Comparison of ENCODE assay signal across 8 mouse cellular contexts in the genomic region with DNA sequence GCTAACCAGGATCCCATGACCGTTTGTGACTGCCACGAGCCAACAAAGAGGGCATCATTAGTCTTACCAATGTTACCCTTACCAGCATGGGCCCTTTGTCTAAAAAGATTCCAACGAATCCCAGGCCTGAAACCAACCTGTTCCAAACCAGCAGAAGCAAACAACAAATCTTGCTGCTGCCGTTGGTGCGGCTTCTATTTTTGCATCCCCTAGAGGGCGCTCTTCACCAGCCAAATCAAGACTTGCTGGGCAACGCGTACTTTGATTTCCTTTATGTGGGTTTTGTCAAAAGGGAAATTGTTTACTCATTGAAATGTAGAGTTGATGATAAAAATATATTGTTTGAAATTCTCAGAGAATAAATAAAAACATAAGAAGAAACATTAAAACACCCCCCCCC. TPM values are rescaled to one million over a fixed set of nuclear protein-coding genes. Genes with fewer than 3 reads are reported as not detected.
A peak's percentile ranks its signal among the peaks of the same experiment; 100 is the strongest.
DNase-seq lines count a peak whose midpoint lies in the region; ATAC-seq lines count a peak whose summit lies in the region.
"Had no signal": no experiment of that assay in that cellular context is flagged by ENCODE, and none has a peak within 500 bp of the region (broad histone marks: within the 10 kb centered on the region; RNA-seq: fewer than 3 reads in every experiment).

No protein-coding gene starts in this region.

- intact Hi-C loops in heart, postnatal 14 days (cut with DNase I): loop anchor here (2.0 to 10.0 kb wide), 2 partner anchors 42 to 224 kb away; a partner anchor contains a TSS

- H3K9ac ChIP-seq in midbrain, embryonic 14.5 days (replicated peaks; ENCODE audit: low read length): no peak overlapping the region
- no peak overlapping the region for H3K9ac ChIP-seq in midbrain, embryonic 13.5 days (replicated peaks)
- H3K9ac ChIP-seq: hindbrain, embryonic 15.5 days had no signal

- H3K9me3 ChIP-seq in midbrain, embryonic 14.5 days (ENCODE audit: control insufficient read depth, low read length): no peaks in the 10 kb centered on the region
- no peaks in the 10 kb centered on the region for H3K9me3 ChIP-seq in midbrain, embryonic 13.5 days
- no peaks in the 10 kb centered on the region for H3K9me3 ChIP-seq in limb, embryonic 10.5 days (replicated peaks)
- H3K9me3 ChIP-seq: hindbrain, embryonic 15.5 days had no signal

- no peaks in the 10 kb centered on the region for H3K27me3 ChIP-seq in midbrain, embryonic 14.5 days (ENCODE audit: control insufficient read depth, insufficient read depth, low read length)
- H3K27me3 ChIP-seq in midbrain, embryonic 13.5 days: no peaks in the 10 kb centered on the region
- no peaks in the 10 kb centered on the region for H3K27me3 ChIP-seq in limb, embryonic 10.5 days (ENCODE audit: low read depth, poor library complexity, severe bottlenecking)
- H3K27me3 ChIP-seq: hindbrain, embryonic 15.5 days had no signal

- DNase-seq in midbrain, embryonic 14.5 days: peak; percentile 84
- DNase-seq in R1 (ENCODE audit: low read depth, low spot score): peak; percentile 84
- DNase-seq in c-Kit-positive CD71-positive TER-119-negative erythroid progenitor cells, embryonic 14.5 days (ENCODE audit: low read depth): peak; percentile 23
- DNase-seq in heart, postnatal 14 days: peak; percentile 32 to 66
- peak; percentile 66 for DNase-seq in limb, embryonic 10.5 days (ENCODE audit: low spot score)
- peak; percentile 70 to 84 for DNase-seq in right cerebral cortex, postnatal 10 days (ENCODE audit: low spot score in 2 of 2)

- WGBS in midbrain, embryonic 14.5 days: 26% methylated on average over 8 of the region's 8 CpGs
- WGBS in midbrain, embryonic 13.5 days: 27% methylated on average over 8 of the region's 8 CpGs
- WGBS in limb, embryonic 10.5 days: 39% methylated on average over 8 of the region's 8 CpGs

- ATAC-seq in midbrain, embryonic 14.5 days (ENCODE audit: low FRiP score, low TSS enrichment): no peak
- no peak for ATAC-seq in midbrain, embryonic 13.5 days

- no peak overlapping the region for H3K4me2 ChIP-seq in midbrain, embryonic 14.5 days (ENCODE audit: low read length)
- H3K4me2 ChIP-seq in midbrain, embryonic 13.5 days (replicated peaks): no peak overlapping the region
- H3K4me2 ChIP-seq: hindbrain, embryonic 15.5 days had no signal

- H3K27ac ChIP-seq in midbrain, embryonic 14.5 days (replicated peaks; ENCODE audit: low read depth, low read length): no peak overlapping the region
- H3K27ac ChIP-seq in midbrain, embryonic 13.5 days: no peak overlapping the region
- H3K27ac ChIP-seq in limb, embryonic 10.5 days: no peak overlapping the region
- H3K27ac ChIP-seq: hindbrain, embryonic 15.5 days had no signal

- H3K4me1 ChIP-seq in midbrain, embryonic 14.5 days (ENCODE audit: control insufficient read depth, insufficient read depth, low read length): no peaks in the 10 kb centered on the region
- H3K4me1 ChIP-seq in midbrain, embryonic 13.5 days (replicated peaks): 0 out of 2 replicates have a peak, but pooled peaks cover 2% of the 10 kb centered on the region
- H3K4me1 ChIP-seq in limb, embryonic 10.5 days: peaks cover 3% of the 10 kb centered on the region; the same call in 1 of the 2 replicates
- H3K4me1 ChIP-seq: hindbrain, embryonic 15.5 days had no signal

- H3K36me3 ChIP-seq in midbrain, embryonic 14.5 days (ENCODE audit: control insufficient read depth, insufficient read depth, low read length): no peaks in the 10 kb centered on the region
- no peaks in the 10 kb centered on the region for H3K36me3 ChIP-seq in midbrain, embryonic 13.5 days
- H3K36me3 ChIP-seq in limb, embryonic 10.5 days: no peaks in the 10 kb centered on the region
- H3K36me3 ChIP-seq: hindbrain, embryonic 15.5 days had no signal

- no peak overlapping the region for H3K4me3 ChIP-seq in midbrain, embryonic 14.5 days (replicated peaks; ENCODE audit: low read depth, low read length)
- H3K4me3 ChIP-seq in midbrain, embryonic 13.5 days (replicated peaks): no peak overlapping the region
- H3K4me3 ChIP-seq in limb, embryonic 10.5 days: no peak overlapping the region
- H3K4me3 ChIP-seq: hindbrain, embryonic 15.5 days had no signal

RNA-seq across cellular contexts. Expression of a gene that starts 25.8 kb away (rescaled TPM):
- polyA plus RNA-seq in midbrain, embryonic 14.5 days (2014; fragmentation: Nextera tagmentation; extraction: Ambion mirVana): not detected in 2 replicates
- not detected in 2 replicates for polyA plus RNA-seq in midbrain, embryonic 13.5 days (2015; fragmentation: Nextera tagmentation; extraction: Ambion mirVana)
- not detected for total RNA-seq in heart, postnatal 14 days (2021)
- polyA plus RNA-seq in limb, embryonic 10.5 days (2016; fragmentation: Nextera tagmentation; extraction: Ambion mirVana): not detected in 2 replicates
- polyA plus RNA-seq: hindbrain, embryonic 15.5 days had no signal

RNA-seq across cellular contexts. Expression of a gene that starts 29.8 kb away (rescaled TPM):
- polyA plus RNA-seq in midbrain, embryonic 14.5 days (2014; fragmentation: Nextera tagmentation; extraction: Ambion mirVana): not detected in 2 replicates
- polyA plus RNA-seq in midbrain, embryonic 13.5 days (2015; fragmentation: Nextera tagmentation; extraction: Ambion mirVana): not detected in 2 replicates
- not detected for total RNA-seq in heart, postnatal 14 days (2021)
- polyA plus RNA-seq in limb, embryonic 10.5 days (2016; fragmentation: Nextera tagmentation; extraction: Ambion mirVana): not detected in 2 replicates
- polyA plus RNA-seq: hindbrain, embryonic 15.5 days had no signal

RNA-seq across cellular contexts. Expression of a gene that starts 39.1 kb away (rescaled TPM):
- not detected in 2 replicates for polyA plus RNA-seq in midbrain, embryonic 14.5 days (2014; fragmentation: Nextera tagmentation; extraction: Ambion mirVana)
- not detected in 2 replicates for polyA plus RNA-seq in midbrain, embryonic 13.5 days (2015; fragmentation: Nextera tagmentation; extraction: Ambion mirVana)
- not detected for total RNA-seq in heart, postnatal 14 days (2021)
- not detected in 2 replicates for polyA plus RNA-seq in limb, embryonic 10.5 days (2016; fragmentation: Nextera tagmentation; extraction: Ambion mirVana)
- polyA plus RNA-seq: hindbrain, embryonic 15.5 days had no signal

RNA-seq across cellular contexts. Expression of a gene that starts 55.3 kb away (rescaled TPM):
- polyA plus RNA-seq in midbrain, embryonic 14.5 days (2014; fragmentation: Nextera tagmentation; extraction: Ambion mirVana): 11.7 and 13.9 TPM in 2 replicates
- 7.7 and 9.6 TPM in 2 replicates for polyA plus RNA-seq in midbrain, embryonic 13.5 days (2015; fragmentation: Nextera tagmentation; extraction: Ambion mirVana)
- total RNA-seq in heart, postnatal 14 days (2021): not detected
- polyA plus RNA-seq in limb, embryonic 10.5 days (2016; fragmentation: Nextera tagmentation; extraction: Ambion mirVana): not detected in 2 replicates

Comparison
In these comparisons a context has a peak if more than half of its experiments do, and no peak if none do; other contexts are left out.
1. DNase-seq: peak in every context shown above with its lines; median percentile 84 in midbrain, embryonic 14.5 days; 84 in R1; 77 in right cerebral cortex, postnatal 10 days; 66 in limb, embryonic 10.5 days; 49 in heart, postnatal 14 days; 23 in c-Kit-positive CD71-positive TER-119-negative erythroid progenitor cells, embryonic 14.5 days.